Mouse (Mus musculus): ENCODE measurements around the gene Grcc10. TPM values are rescaled to one million over a fixed set of nuclear protein-coding genes. Genes with fewer than 3 reads are reported as not detected.
A peak's percentile ranks its signal among the peaks of the same experiment; 100 is the strongest.

Grcc10 gene
- polyA plus RNA-seq, 1 experiment from 2014 or later, result 445 TPM

GRCm38 (mm10) chr6:124738511-124739023, 2.6 kb downstream of the Grcc10 start, which contains the start of gene Ptpn6:
Gene Ptpn6 (minus strand): TSS chr6:124738714.
- no peak for DNase-seq (ENCODE audit: low spot score)
- H3K27me3 ChIP-seq (ENCODE audit: low read depth, poor library complexity, severe bottlenecking), result no peaks in the 10 kb centered on the region
- peaks cover 23% of the 10 kb centered on the region for H3K36me3 ChIP-seq
- H3K27ac ChIP-seq (replicated peaks), result peak within 1 kb of the TSS; percentile 55
- H3K4me3 ChIP-seq, result peak within 1 kb of the TSS; percentile 27; the same call in 1 of the 2 replicates
- H3K4me1 ChIP-seq, result peaks cover 46% of the 10 kb centered on the region
- WGBS, result 21% methylated on average over 15 of the region's 15 CpGs
- H3K9me3 ChIP-seq (replicated peaks), result no peaks in the 10 kb centered on the region

DNA sequence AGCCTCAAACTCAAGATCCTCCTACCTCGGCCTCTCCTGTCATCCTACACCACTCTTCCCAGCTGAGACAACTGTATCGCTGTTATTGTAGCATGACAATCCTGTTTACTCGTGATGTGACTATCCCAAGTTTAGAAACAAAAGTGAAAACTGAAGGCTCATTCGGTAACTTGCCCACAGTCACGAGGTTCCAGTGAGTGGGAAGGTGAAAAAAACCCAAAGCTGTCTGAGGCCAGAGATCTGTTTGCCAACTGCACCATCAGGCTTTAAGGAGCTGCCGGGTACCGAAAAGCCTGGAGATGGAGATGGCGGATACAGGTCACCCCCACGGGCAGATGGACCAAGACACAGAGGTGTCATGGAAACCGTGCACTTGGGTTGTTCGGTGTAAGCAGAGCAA, 4.1 kb downstream of the Grcc10 start:
- no peak overlapping the region for H3K27ac ChIP-seq (replicated peaks)
- DNase-seq (ENCODE audit: low spot score), result no peak
- WGBS, result 92% methylated on average over 11 of the region's 11 CpGs
- H3K27me3 ChIP-seq (ENCODE audit: low read depth, poor library complexity, severe bottlenecking), result no peaks in the 10 kb centered on the region
- no peaks in the 10 kb centered on the region for H3K9me3 ChIP-seq (replicated peaks)
- no peak overlapping the region for H3K4me3 ChIP-seq
- peaks cover 45% of the 10 kb centered on the region for H3K4me1 ChIP-seq
- peaks cover 10% of the 10 kb centered on the region for H3K36me3 ChIP-seq

GRCm38 (mm10) chr6:124734417-124734816, 6.8 kb downstream of the Grcc10 start:
- 91% methylated on average over 3 of the region's 3 CpGs for WGBS
- no peak overlapping the region for H3K27ac ChIP-seq (replicated peaks)
- peaks cover 26% of the 10 kb centered on the region for H3K4me1 ChIP-seq
- H3K36me3 ChIP-seq, result peaks cover 9% of the 10 kb centered on the region
- no peaks in the 10 kb centered on the region for H3K27me3 ChIP-seq (ENCODE audit: low read depth, poor library complexity, severe bottlenecking)
- no peak for DNase-seq (ENCODE audit: low spot score)
- no peaks in the 10 kb centered on the region for H3K9me3 ChIP-seq (replicated peaks)
- H3K4me3 ChIP-seq, result no peak overlapping the region

GRCm38 (mm10) chr6:124732476-124733370, 8.5 kb downstream of the Grcc10 start:
- Histone ChIP-seq H3K4me3 (no peak overlapping the region), H3K27ac (replicated peaks) (peak overlapping the region; percentile 53), H3K27me3 (ENCODE audit: low read depth, poor library complexity, severe bottlenecking) (no peaks in the 10 kb centered on the region), H3K9me3 (replicated peaks) (no peaks in the 10 kb centered on the region), H3K4me1 (peaks cover 13% of the 10 kb centered on the region), H3K36me3 (no peaks in the 10 kb centered on the region)
- WGBS, result 51% methylated on average over 19 of the region's 19 CpGs
- DNase-seq (ENCODE audit: low spot score), result no peak

DNA sequence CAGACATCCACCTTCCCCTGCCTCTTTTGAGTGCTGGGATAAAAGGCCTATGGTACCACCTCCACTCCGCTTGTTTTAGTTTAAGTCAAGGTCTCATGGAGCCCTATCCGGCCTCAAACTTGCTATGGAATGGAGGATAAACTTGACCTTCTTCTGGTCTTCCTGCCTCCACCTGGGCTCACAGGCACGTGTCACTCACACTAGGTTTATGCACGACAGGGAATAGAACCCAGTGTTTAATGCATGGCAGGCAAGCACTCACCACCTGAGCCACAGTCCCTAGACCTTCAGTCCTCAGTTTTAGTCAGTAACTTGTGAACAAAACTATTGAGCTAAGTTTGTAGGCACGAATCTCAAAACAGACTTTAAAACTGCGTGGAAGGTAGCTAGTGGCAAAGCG, 10.1 kb downstream of the Grcc10 start:
- Histone ChIP-seq H3K36me3 (no peaks in the 10 kb centered on the region), H3K27me3 (ENCODE audit: low read depth, poor library complexity, severe bottlenecking) (no peaks in the 10 kb centered on the region), H3K27ac (replicated peaks) (no peak overlapping the region), H3K4me3 (no peak overlapping the region), H3K9me3 (replicated peaks) (no peaks in the 10 kb centered on the region), H3K4me1 (peaks cover 19% of the 10 kb centered on the region)
- DNase-seq (ENCODE audit: low spot score), result no peak
- 88% methylated on average over 7 of the region's 7 CpGs for WGBS

DNA sequence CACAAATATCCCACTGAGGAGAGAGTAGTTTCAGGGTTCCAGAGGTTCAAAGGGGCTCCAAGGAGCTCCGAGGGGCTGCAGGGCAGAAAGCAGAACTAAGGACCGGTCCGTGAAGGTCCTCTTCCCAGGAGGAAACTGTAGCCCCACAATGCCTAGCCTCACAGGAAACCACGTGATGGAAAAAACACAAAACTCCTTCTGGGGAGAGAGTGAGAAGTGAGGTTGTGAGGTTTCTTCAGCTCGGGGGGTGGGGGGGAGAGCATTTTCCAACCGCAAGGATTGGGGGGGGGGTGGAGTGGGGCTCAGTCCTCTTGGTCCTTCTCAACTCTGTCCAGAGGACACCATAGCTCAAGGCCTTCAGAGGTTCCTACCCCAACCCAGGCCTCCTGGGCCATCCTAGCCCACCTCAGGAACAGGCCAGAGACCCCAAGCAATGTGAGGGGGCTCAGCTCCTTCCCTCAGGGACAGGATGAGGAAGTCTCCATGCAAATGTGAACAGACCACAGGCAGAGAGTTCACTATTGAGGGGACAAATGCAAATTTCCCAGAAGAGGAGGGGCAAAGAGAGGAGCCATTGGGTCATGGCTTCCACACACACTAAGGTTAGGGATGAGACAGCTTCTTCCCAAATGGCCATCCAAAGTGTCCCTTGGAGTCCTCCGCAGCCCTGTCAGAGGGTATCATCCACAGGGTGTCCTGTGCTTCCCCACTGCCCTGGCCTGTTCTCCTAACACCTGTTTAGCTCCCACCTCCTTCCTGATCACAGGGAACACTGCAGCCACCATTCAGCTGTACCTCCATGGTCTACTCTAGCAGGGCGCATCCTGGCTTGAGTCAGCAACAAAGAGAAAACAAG, 11.1 kb downstream of the Grcc10 start:
- H3K36me3 ChIP-seq, result no peaks in the 10 kb centered on the region
- peaks cover 19% of the 10 kb centered on the region for H3K4me1 ChIP-seq
- WGBS, result 87% methylated on average over 8 of the region's 8 CpGs
- no peaks in the 10 kb centered on the region for H3K27me3 ChIP-seq (ENCODE audit: low read depth, poor library complexity, severe bottlenecking)
- H3K9me3 ChIP-seq (replicated peaks), result no peaks in the 10 kb centered on the region
- H3K4me3 ChIP-seq, result no peak overlapping the region
- DNase-seq (ENCODE audit: low spot score), result no peak
- H3K27ac ChIP-seq (replicated peaks), result no peak overlapping the region

GRCm38 (mm10) chr6:124728621-124729020, 12.6 kb downstream of the Grcc10 start:
- Histone ChIP-seq H3K27ac (replicated peaks) (no peak overlapping the region), H3K36me3 (no peaks in the 10 kb centered on the region), H3K4me1 (peaks cover 19% of the 10 kb centered on the region), H3K9me3 (replicated peaks) (no peaks in the 10 kb centered on the region), H3K4me3 (no peak overlapping the region), H3K27me3 (ENCODE audit: low read depth, poor library complexity, severe bottlenecking) (no peaks in the 10 kb centered on the region)
- DNase-seq (ENCODE audit: low spot score), result no peak
- 91% methylated on average over 10 of the region's 10 CpGs for WGBS

DNA sequence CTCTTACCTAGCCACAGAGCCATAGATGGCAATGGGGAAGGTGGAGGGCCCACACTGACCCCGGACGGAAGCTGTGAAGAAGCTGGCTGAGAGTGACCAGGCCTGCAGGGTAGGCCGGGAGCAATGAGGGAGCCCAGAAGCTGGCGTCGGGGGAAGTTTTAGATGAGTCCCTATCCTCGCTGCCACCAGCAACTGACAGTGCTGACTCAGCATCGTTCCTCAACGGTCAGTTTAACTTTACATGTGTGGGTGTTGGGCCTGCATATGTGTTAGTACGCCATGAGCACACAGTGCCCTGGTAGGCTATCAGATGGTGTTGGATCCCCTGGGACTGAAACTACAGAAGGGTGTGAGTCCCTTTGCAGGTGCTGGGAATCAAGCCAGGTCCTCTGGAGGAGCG, 16.7 kb downstream of the Grcc10 start:
- H3K36me3 ChIP-seq, result no peaks in the 10 kb centered on the region
- no peak for DNase-seq (ENCODE audit: low spot score)
- no peak overlapping the region for H3K4me3 ChIP-seq
- WGBS, result 90% methylated on average over 10 of the region's 10 CpGs
- peaks cover 14% of the 10 kb centered on the region for H3K4me1 ChIP-seq
- no peak overlapping the region for H3K27ac ChIP-seq (replicated peaks)
- no peaks in the 10 kb centered on the region for H3K27me3 ChIP-seq (ENCODE audit: low read depth, poor library complexity, severe bottlenecking)
- no peaks in the 10 kb centered on the region for H3K9me3 ChIP-seq (replicated peaks)

DNA sequence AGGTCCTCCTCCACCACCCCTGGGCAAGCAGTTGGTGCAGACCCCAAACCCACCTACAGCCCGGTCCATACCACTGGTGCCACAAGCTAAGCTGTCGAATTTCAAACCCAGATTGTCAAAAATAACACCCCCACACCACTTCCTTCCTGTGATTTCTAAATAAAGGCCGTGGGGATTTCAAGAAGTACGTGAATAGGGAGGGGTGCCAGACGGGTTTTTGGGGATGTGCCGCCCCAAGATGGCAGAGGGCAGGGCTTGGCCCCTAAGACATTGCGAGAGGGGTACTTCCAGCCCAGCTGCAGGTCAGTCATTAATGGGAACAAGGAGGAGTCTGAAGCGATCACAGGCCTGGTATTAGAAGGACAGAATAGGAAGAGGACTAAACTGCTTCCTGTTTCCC, 17.6 kb downstream of the Grcc10 start:
- Histone ChIP-seq H3K27ac (replicated peaks) (no peak overlapping the region), H3K4me3 (no peak overlapping the region), H3K9me3 (replicated peaks) (no peaks in the 10 kb centered on the region), H3K4me1 (peaks cover 22% of the 10 kb centered on the region), H3K27me3 (ENCODE audit: low read depth, poor library complexity, severe bottlenecking) (no peaks in the 10 kb centered on the region), H3K36me3 (no peaks in the 10 kb centered on the region)
- 89% methylated on average over 8 of the region's 8 CpGs for WGBS
- DNase-seq (ENCODE audit: low spot score), result no peak

DNA sequence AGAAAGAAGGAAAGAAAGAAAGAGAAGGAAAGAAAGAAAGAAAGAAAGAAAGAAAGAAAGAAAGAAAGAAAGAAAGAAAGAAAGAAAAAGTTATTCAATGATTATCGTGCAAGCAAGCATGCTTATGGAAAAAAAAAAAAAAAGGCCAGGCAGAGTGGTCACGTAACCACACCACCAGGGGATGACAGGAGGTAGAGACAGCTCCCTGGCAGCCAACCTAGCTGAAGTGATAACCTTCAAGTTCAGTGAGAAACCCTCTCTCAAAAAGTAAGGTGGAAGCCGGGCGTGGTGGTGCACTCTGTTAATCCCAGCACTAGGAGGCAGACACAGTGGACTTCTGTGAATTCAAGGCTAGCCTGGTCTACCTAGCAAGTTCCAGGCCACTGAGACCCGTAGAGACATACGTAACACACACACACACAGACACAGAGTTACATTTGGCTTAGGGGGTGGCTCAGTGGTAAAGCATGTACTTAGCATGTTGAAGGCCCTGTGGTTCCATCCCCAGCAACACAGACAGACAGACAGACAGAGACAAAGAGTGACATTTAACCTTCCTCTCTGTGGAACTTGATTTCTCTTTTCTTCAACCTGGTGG, 18.2 kb downstream of the Grcc10 start:
- Histone ChIP-seq H3K4me3 (no peak overlapping the region), H3K4me1 (peaks cover 21% of the 10 kb centered on the region), H3K9me3 (replicated peaks) (no peaks in the 10 kb centered on the region), H3K36me3 (peaks cover 4% of the 10 kb centered on the region), H3K27me3 (ENCODE audit: low read depth, poor library complexity, severe bottlenecking) (no peaks in the 10 kb centered on the region), H3K27ac (replicated peaks) (no peak overlapping the region)
- WGBS, result 83% methylated on average over 6 of the region's 6 CpGs
- no peak for DNase-seq (ENCODE audit: low spot score)

DNA sequence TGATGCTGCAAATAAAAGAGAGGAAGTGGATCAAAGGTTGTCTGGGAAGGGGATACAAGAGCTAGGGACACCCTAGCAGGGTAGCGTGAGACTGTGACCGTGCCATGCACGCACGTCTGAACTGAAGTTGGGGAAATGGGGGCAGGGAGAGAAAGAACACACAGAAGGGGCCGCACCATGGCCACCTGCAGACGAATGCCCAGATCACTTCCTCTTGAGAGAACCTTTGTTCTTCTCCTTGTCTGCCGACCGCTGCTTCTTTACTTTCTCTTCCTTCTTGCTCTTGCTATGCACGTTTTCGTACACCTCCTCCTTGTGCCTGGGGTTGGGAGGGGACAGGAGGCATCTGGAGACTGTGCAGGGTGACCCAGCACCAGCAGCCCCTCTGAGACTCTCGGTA, 20.3 kb downstream of the Grcc10 start:
- Histone ChIP-seq H3K27ac (replicated peaks) (no peak overlapping the region; the same call in 1 of the 2 replicates), H3K4me1 (peaks cover 12% of the 10 kb centered on the region), H3K36me3 (peaks cover 25% of the 10 kb centered on the region), H3K4me3 (no peak overlapping the region), H3K9me3 (replicated peaks) (no peaks in the 10 kb centered on the region), H3K27me3 (ENCODE audit: low read depth, poor library complexity, severe bottlenecking) (no peaks in the 10 kb centered on the region)
- WGBS, result 74% methylated on average over 11 of the region's 11 CpGs
- DNase-seq (ENCODE audit: low spot score), result no peak

DNA sequence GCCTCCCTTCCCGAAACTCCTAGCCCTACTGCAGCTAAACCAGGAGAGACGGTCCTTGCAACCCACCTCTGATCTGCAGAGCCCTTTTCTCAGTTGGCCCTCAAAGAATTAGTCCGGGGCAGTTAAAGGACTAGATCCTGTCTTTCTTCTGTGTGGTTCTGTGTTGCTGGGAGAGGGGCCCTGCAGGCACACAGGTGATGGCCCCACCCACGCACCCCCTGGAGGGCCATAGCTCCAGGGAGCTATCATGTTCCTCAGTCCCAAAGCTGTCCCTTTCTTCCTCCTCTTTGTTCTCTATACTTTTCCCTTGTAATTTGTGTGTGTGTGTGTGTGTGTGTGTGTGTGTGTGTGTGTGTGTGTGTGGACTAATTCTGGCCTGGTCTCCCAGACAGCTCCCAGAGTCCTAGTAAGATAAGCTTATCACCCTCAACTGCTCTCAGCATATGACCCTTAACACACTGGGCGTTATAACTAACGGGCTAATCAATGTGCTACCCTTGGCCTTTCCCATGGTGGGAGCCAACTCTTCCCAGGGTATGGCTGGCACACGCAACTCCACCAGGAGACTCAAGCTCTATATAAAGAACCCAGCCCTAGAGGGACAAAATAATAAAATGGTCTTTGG, 21.7 kb downstream of the Grcc10 start:
- Histone ChIP-seq H3K4me3 (no peak overlapping the region), H3K9me3 (replicated peaks) (no peaks in the 10 kb centered on the region), H3K27ac (replicated peaks) (peak overlapping the region; percentile 50; the same call in 1 of the 2 replicates), H3K36me3 (peaks cover 39% of the 10 kb centered on the region), H3K27me3 (ENCODE audit: low read depth, poor library complexity, severe bottlenecking) (no peaks in the 10 kb centered on the region), H3K4me1 (peaks cover 17% of the 10 kb centered on the region)
- WGBS, result 76% methylated on average over 7 of the region's 7 CpGs
- DNase-seq (ENCODE audit: low spot score), result no peak
